11 mouse cellular contexts compared by ENCODE assay signal in genomic region chr13:46005656-46006055, GRCm38 (mm10). TPM values are rescaled to one million over a fixed set of nuclear protein-coding genes. Genes with fewer than 3 reads are reported as not detected.
DNase-seq lines count a peak whose midpoint lies in the region; ATAC-seq lines count a peak whose summit lies in the region.
"Had no signal": no experiment of that assay in that cellular context is flagged by ENCODE, and none has a peak within 500 bp of the region (broad histone marks: within the 10 kb centered on the region; RNA-seq: fewer than 3 reads in every experiment).

No protein-coding gene starts in this region.

- H3K36me3 ChIP-seq in intestine, embryonic 14.5 days (ENCODE audit: control insufficient read depth, insufficient read depth, low read length) = no peaks in the 10 kb centered on the region
- no peaks in the 10 kb centered on the region for H3K36me3 ChIP-seq in intestine, embryonic 15.5 days
- no peaks in the 10 kb centered on the region for H3K36me3 ChIP-seq in embryonic facial prominence, embryonic 12.5 days
- H3K36me3 ChIP-seq in forebrain, embryonic 16.5 days (ENCODE audit: control insufficient read depth, insufficient read depth) = no peaks in the 10 kb centered on the region
- H3K36me3 ChIP-seq in midbrain, embryonic 13.5 days = no peaks in the 10 kb centered on the region

- peaks cover 12% of the 10 kb centered on the region for H3K27me3 ChIP-seq in intestine, embryonic 14.5 days (replicated peaks; ENCODE audit: control insufficient read depth, insufficient read depth, low read length)
- H3K27me3 ChIP-seq in intestine, embryonic 15.5 days (replicated peaks) = peaks cover 5% of the 10 kb centered on the region; the same call in 1 of the 2 replicates
- no peaks in the 10 kb centered on the region for H3K27me3 ChIP-seq in embryonic facial prominence, embryonic 12.5 days
- no peaks in the 10 kb centered on the region for H3K27me3 ChIP-seq in forebrain, embryonic 16.5 days (replicated peaks; ENCODE audit: control insufficient read depth, insufficient read depth, low read length)
- no peaks in the 10 kb centered on the region for H3K27me3 ChIP-seq in midbrain, embryonic 13.5 days
- H3K27me3 ChIP-seq: CH12.LX had no signal

- H3K4me1 ChIP-seq in intestine, embryonic 14.5 days (replicated peaks; ENCODE audit: control insufficient read depth, insufficient read depth, low read length) = 0 out of 2 replicates have a peak, but pooled peaks cover 3% of the 10 kb centered on the region
- H3K4me1 ChIP-seq in intestine, embryonic 15.5 days (replicated peaks) = peaks cover 13% of the 10 kb centered on the region; the same call in 1 of the 2 replicates
- H3K4me1 ChIP-seq in embryonic facial prominence, embryonic 12.5 days = peaks cover 27% of the 10 kb centered on the region
- peaks cover 32% of the 10 kb centered on the region for H3K4me1 ChIP-seq in forebrain, embryonic 16.5 days (replicated peaks; ENCODE audit: control insufficient read depth, insufficient read depth, low read length)
- H3K4me1 ChIP-seq in midbrain, embryonic 13.5 days (replicated peaks) = peaks cover 33% of the 10 kb centered on the region

- no peak overlapping the region for H3K4me2 ChIP-seq in intestine, embryonic 14.5 days (ENCODE audit: low read length)
- H3K4me2 ChIP-seq in intestine, embryonic 15.5 days (replicated peaks) = no peak overlapping the region
- peak overlapping the region; percentile 31 for H3K4me2 ChIP-seq in embryonic facial prominence, embryonic 12.5 days (replicated peaks)
- H3K4me2 ChIP-seq in forebrain, embryonic 16.5 days (ENCODE audit: low read length) = no peak overlapping the region; the same call in 1 of the 2 replicates
- peak overlapping the region; percentile 37 for H3K4me2 ChIP-seq in midbrain, embryonic 13.5 days (replicated peaks)

- 69% methylated on average over 7 of the region's 7 CpGs for WGBS in intestine, embryonic 14.5 days
- 61% methylated on average over 7 of the region's 7 CpGs for WGBS in intestine, embryonic 15.5 days
- WGBS in embryonic facial prominence, embryonic 12.5 days = 37% methylated on average over 7 of the region's 7 CpGs
- WGBS in forebrain, embryonic 16.5 days = 56% methylated on average over 7 of the region's 7 CpGs
- WGBS in midbrain, embryonic 13.5 days = 67% methylated on average over 7 of the region's 7 CpGs

- H3K9ac ChIP-seq in intestine, embryonic 14.5 days (ENCODE audit: low read length) = no peak overlapping the region
- H3K9ac ChIP-seq in intestine, embryonic 15.5 days = no peak overlapping the region
- H3K9ac ChIP-seq in embryonic facial prominence, embryonic 12.5 days = no peak overlapping the region
- H3K9ac ChIP-seq in forebrain, embryonic 16.5 days (replicated peaks; ENCODE audit: low read depth, low read length) = peak overlapping the region; percentile 14; the same call in 1 of the 2 replicates
- H3K9ac ChIP-seq in midbrain, embryonic 13.5 days (replicated peaks) = no peak overlapping the region

- no peak overlapping the region for H3K27ac ChIP-seq in intestine, embryonic 14.5 days (ENCODE audit: low read depth)
- H3K27ac ChIP-seq in intestine, embryonic 15.5 days = no peak overlapping the region
- peak overlapping the region; percentile 75 for H3K27ac ChIP-seq in embryonic facial prominence, embryonic 12.5 days
- H3K27ac ChIP-seq in forebrain, embryonic 16.5 days (ENCODE audit: low read length) = peak overlapping the region; percentile 69
- H3K27ac ChIP-seq in midbrain, embryonic 13.5 days = peak overlapping the region; percentile 66

- no peak overlapping the region for H3K4me3 ChIP-seq in intestine, embryonic 14.5 days (ENCODE audit: low read depth, low read length)
- H3K4me3 ChIP-seq in intestine, embryonic 15.5 days (replicated peaks) = no peak overlapping the region
- H3K4me3 ChIP-seq in embryonic facial prominence, embryonic 12.5 days = no peak overlapping the region
- H3K4me3 ChIP-seq in forebrain, embryonic 16.5 days (replicated peaks; ENCODE audit: low read length) = no peak overlapping the region
- no peak overlapping the region for H3K4me3 ChIP-seq in midbrain, embryonic 13.5 days (replicated peaks)
- H3K4me3 ChIP-seq: myocyte had no signal

- no peak for ATAC-seq in intestine, embryonic 14.5 days (replicated peaks; ENCODE audit: low FRiP score, low TSS enrichment, low read depth)
- no peak for ATAC-seq in intestine, embryonic 15.5 days
- no peak for ATAC-seq in embryonic facial prominence, embryonic 12.5 days (ENCODE audit: insufficient number of reproducible peaks, insufficient read depth, low FRiP score, low TSS enrichment)
- ATAC-seq in forebrain, embryonic 16.5 days = no peak
- ATAC-seq in midbrain, embryonic 13.5 days = no peak

- H3K9me3 ChIP-seq in intestine, embryonic 14.5 days (ENCODE audit: control insufficient read depth, low read length) = no peaks in the 10 kb centered on the region
- H3K9me3 ChIP-seq in intestine, embryonic 15.5 days = no peaks in the 10 kb centered on the region
- no peaks in the 10 kb centered on the region for H3K9me3 ChIP-seq in embryonic facial prominence, embryonic 12.5 days
- H3K9me3 ChIP-seq in forebrain, embryonic 16.5 days (ENCODE audit: control insufficient read depth, low read length) = no peaks in the 10 kb centered on the region
- H3K9me3 ChIP-seq in midbrain, embryonic 13.5 days = no peaks in the 10 kb centered on the region

- peak; percentile 23 for DNase-seq in intestine, embryonic 14.5 days (ENCODE audit: low spot score)
- DNase-seq in B cell, adult 2 months = no peak
- DNase-seq in ovary, postnatal 36 days (ENCODE audit: low spot score) = no peak
- no peak for DNase-seq in right cerebral cortex, adult 2 months (ENCODE audit: low spot score in 2 of 2)
- DNase-seq: thymus, postnatal 14 days had no signal

RNA-seq across cellular contexts. Expression of gene Atxn1, which starts 40.8 kb away (rescaled TPM):
- 4.8 and 5.4 TPM in 2 replicates for polyA plus RNA-seq in intestine, embryonic 14.5 days (2014; fragmentation: Nextera tagmentation; extraction: Ambion mirVana)
- 5.7 and 6.1 TPM in 2 replicates for polyA plus RNA-seq in intestine, embryonic 15.5 days (2015; fragmentation: Nextera tagmentation; extraction: Ambion mirVana)
- 3.5 and 4.6 TPM in 2 replicates for polyA plus RNA-seq in embryonic facial prominence, embryonic 12.5 days (2016; fragmentation: Nextera tagmentation; extraction: Ambion mirVana)
- polyA plus RNA-seq in forebrain, embryonic 16.5 days (2015; fragmentation: Nextera tagmentation; extraction: Ambion mirVana) = 12.1 and 15.3 TPM in 2 replicates
- polyA plus RNA-seq in midbrain, embryonic 13.5 days (2015; fragmentation: Nextera tagmentation; extraction: Ambion mirVana) = 6.3 and 7.1 TPM in 2 replicates

Comparison
In these comparisons a context has a peak if more than half of its experiments do, and no peak if none do; other contexts are left out.
1. H3K27ac ChIP-seq: peak in embryonic facial prominence, embryonic 12.5 days (single experiment), forebrain, embryonic 16.5 days (single experiment) and midbrain, embryonic 13.5 days (single experiment); none in intestine, embryonic 14.5 days (single experiment) and intestine, embryonic 15.5 days (single experiment).
2. H3K4me2 ChIP-seq: peak in embryonic facial prominence, embryonic 12.5 days (single experiment) and midbrain, embryonic 13.5 days (single experiment); none in intestine, embryonic 14.5 days (single experiment), intestine, embryonic 15.5 days (single experiment) and forebrain, embryonic 16.5 days (single experiment).